Mouse (Mus musculus) left cerebral cortex, adult 8-10 months (tissue): Measurements from ENCODE around the gene Pmis2. TPM values are rescaled to one million over a fixed set of nuclear protein-coding genes. Genes with fewer than 3 reads are reported as not detected.

Experiments used
- DNase-seq, 2 experiments: peaks; one replicate each; pipeline ENCODE4 v3.0.0; 2022; ENCODE audit warnings: low spot score in 2 of 2
- total RNA-seq, 4 experiments: library from RNA; stranded (reverse); gene quantifications; 2 replicates each; pipeline ENCODE4 v1.2.4; 2022

Pmis2 gene
- total RNA-seq, 4 experiments from 2014 or later = not detected

- DNase-seq = no peak
These were observed 36.8 kb downstream of the Pmis2 start for GRCm38 (mm10) chr7:30634621-30635020.

- no peak for DNase-seq
These were observed 37.5 kb downstream of the Pmis2 start for GRCm38 (mm10) chr7:30633762-30634412.

- DNase-seq = no peak
These were observed 42.4 kb downstream of the Pmis2 start for GRCm38 (mm10) chr7:30629013-30629412.

GRCm38 (mm10) chr7:30626647-30627046 lies 44.8 kb downstream of the Pmis2 start:
- DNase-seq = no peak

DNA sequence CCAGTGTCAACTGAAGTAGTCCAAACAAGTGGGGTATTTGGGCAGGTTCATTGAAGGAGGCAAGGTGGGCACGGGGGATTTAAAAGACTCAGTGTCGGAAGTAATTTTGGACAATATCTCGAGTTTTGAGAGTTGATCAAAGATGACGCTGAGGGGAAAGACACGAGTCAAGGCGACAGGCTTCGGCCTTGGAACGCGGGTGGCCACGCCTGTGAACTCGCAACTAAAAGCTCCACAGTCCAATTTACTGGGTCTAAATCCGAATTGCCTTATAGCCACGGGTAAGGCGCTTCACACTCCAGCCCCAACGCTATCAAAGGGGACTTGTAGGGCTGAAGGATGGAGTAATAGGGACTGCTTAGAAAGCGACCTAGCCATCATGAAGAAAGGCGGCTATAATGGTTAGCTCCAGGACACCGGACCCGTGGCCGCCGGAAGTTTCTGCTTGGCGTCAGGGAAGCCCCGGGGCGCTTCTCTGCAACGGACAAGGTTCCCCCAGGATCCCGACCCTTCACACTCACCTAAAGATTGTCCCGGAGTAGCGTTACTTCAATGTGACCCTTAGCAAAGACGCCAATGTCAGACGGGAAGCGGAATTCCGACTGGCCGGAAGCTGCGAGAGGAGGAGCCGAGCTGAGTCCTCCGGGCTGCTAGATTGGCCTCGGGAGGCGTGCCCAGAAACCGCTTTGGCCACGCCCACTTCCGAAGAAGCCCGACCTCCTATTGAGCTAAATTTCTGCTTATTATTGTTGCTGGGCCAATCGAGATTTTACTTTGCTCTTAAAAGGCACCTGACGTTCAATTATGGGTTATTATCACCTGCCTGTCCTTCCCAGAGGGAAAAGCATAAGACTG lies 45.6 kb downstream of the Pmis2 start, which contains the start of gene Cox6b1:
TSS of gene Cox6b1 (minus strand) at position 622 of the 855 bp plus-strand sequence.
- DNase-seq = peak; percentile 54 to 81

Other genes starting within 250 kb of the Pmis2 start
- gene Nfkbid, start 249.9 kb downstream of the Pmis2 start, total RNA-seq = 1 to 10 TPM; 2.2 to 4.5 (median 2.8) TPM
- 1,000 to 10,000 TPM; 1,239 to 1,309 (median 1,269) TPM for gene Aplp1, start 226.1 kb downstream of the Pmis2 start, total RNA-seq
- 10 to 100 TPM in 1 of 4 experiments, 1 to 10 TPM in 3; 5.5 to 10.2 (median 7.5) TPM for gene Kirrel2, start 213.9 kb downstream of the Pmis2 start, total RNA-seq
- gene Nphs1, start 213.3 kb downstream of the Pmis2 start, total RNA-seq = under 1 TPM; 0.68 to 0.82 (median 0.75) TPM
- not detected for gene Prodh2, start 178.0 kb downstream of the Pmis2 start, total RNA-seq
- gene Arhgap33, start 136.5 kb downstream of the Pmis2 start, total RNA-seq = 100 to 1,000 TPM; 177 to 184 (median 178) TPM
- 1 to 10 TPM; 5.5 to 8.1 (median 6.4) TPM for gene Hspb6, start 119.4 kb downstream of the Pmis2 start, total RNA-seq
- gene Proser3, start 119.3 kb downstream of the Pmis2 start, total RNA-seq = 1 to 10 TPM; 3.4 to 4.4 (median 4.0) TPM
- gene Lin37, start 111.8 kb downstream of the Pmis2 start, total RNA-seq = 10 to 100 TPM; 33.8 to 45.0 (median 41.1) TPM
- 10 to 100 TPM; 61.5 to 76.6 (median 71.7) TPM for gene U2af1l4, start 108.3 kb downstream of the Pmis2 start, total RNA-seq
- 1 to 10 TPM; 5.7 to 7.5 (median 6.3) TPM for gene Gm49396, start 108.3 kb downstream of the Pmis2 start, total RNA-seq
- 100 to 1,000 TPM in 3 of 4 experiments, 10 to 100 TPM in 1; 97.2 to 102 (median 101) TPM for gene Psenen, start 108.0 kb downstream of the Pmis2 start, total RNA-seq
- 1 to 10 TPM; 2.5 to 3.8 (median 2.8) TPM for gene Igflr1, start 106.2 kb downstream of the Pmis2 start, total RNA-seq
- 10 to 100 TPM; 43.7 to 52.9 (median 47.6) TPM for gene Kmt2b, start 82.9 kb downstream of the Pmis2 start, total RNA-seq
- not detected for gene Zbtb32, start 72.7 kb downstream of the Pmis2 start, total RNA-seq
- under 1 TPM in 3 of 4 experiments, not detected in 1; 0.23 to 0.51 (median 0.35) TPM for gene Upk1a, start 58.8 kb downstream of the Pmis2 start, total RNA-seq
- 100 to 1,000 TPM; 641 to 753 (median 694) TPM for gene Cox6b1, start 45.5 kb downstream of the Pmis2 start, total RNA-seq
- gene Etv2, start 35.8 kb downstream of the Pmis2 start, total RNA-seq = not detected
- gene Rbm42, start 21.3 kb downstream of the Pmis2 start, total RNA-seq = 10 to 100 TPM; 57.5 to 68.0 (median 63.6) TPM
- gene Haus5, start 6.6 kb downstream of the Pmis2 start, total RNA-seq = 1 to 10 TPM; 5.6 to 9.1 (median 7.3) TPM
- not detected for gene 2200002J24Rik, start 27.3 kb upstream of the Pmis2 start, total RNA-seq
- 1 to 10 TPM in 3 of 4 experiments, under 1 TPM in 1; 0.57 to 2.0 (median 1.6) TPM for gene Atp4a, start 40.6 kb upstream of the Pmis2 start, total RNA-seq
- 100 to 1,000 TPM; 113 to 127 (median 115) TPM for gene Tmem147, start 57.9 kb upstream of the Pmis2 start, total RNA-seq
- not detected for gene Gapdhs, start 72.1 kb upstream of the Pmis2 start, total RNA-seq
- 10 to 100 TPM; 12.0 to 17.3 (median 13.7) TPM for gene Sbsn, start 79.9 kb upstream of the Pmis2 start, total RNA-seq
- 1 to 10 TPM; 4.1 to 5.2 (median 4.7) TPM for gene Dmkn, start 92.2 kb upstream of the Pmis2 start, total RNA-seq
- gene Krtdap, start 116.3 kb upstream of the Pmis2 start, total RNA-seq = not detected
- gene Ffar2, start 152.2 kb upstream of the Pmis2 start, total RNA-seq = not detected
- not detected for gene Ffar3, start 184.6 kb upstream of the Pmis2 start, total RNA-seq
- not detected for gene Ffar1, start 190.0 kb upstream of the Pmis2 start, total RNA-seq
- 1 to 10 TPM in 1 of 4 experiments, under 1 TPM in 2, not detected in 1; 0.24 to 1.8 (median 0.37) TPM for gene Cd22, start 208.7 kb upstream of the Pmis2 start, total RNA-seq
- 100 to 1,000 TPM; 200 to 254 (median 210) TPM for gene Mag, start 243.3 kb upstream of the Pmis2 start, total RNA-seq